In genomic region chr2:113469096-113469883, GRCm38 (mm10) we compare ENCODE assay signal across 8 mouse cellular contexts.
DNase-seq lines count a peak whose midpoint lies in the region; ATAC-seq lines count a peak whose summit lies in the region.

No protein-coding gene starts in this region.

- H3K9me3 ChIP-seq in forebrain, embryonic 11.5 days (ENCODE audit: control insufficient read depth, low read length): no peaks in the 10 kb centered on the region
- H3K9me3 ChIP-seq in forebrain, embryonic 10.5 days: no peaks in the 10 kb centered on the region
- H3K9me3 ChIP-seq in midbrain, embryonic 12.5 days: no peaks in the 10 kb centered on the region
- H3K9me3 ChIP-seq in midbrain, embryonic 13.5 days: no peaks in the 10 kb centered on the region
- H3K9me3 ChIP-seq in intestine, embryonic 16.5 days (ENCODE audit: control insufficient read depth, low read length): no peaks in the 10 kb centered on the region

- ATAC-seq in forebrain, embryonic 11.5 days (replicated peaks; ENCODE audit: low FRiP score): peak; percentile 71; the same call in 1 of the 2 replicates
- peak; percentile 69; the same call in 1 of the 2 replicates for ATAC-seq in midbrain, embryonic 12.5 days (ENCODE audit: low FRiP score, low read depth)
- ATAC-seq in midbrain, embryonic 13.5 days: no peak
- ATAC-seq in intestine, embryonic 16.5 days: peak; percentile 78

- H3K4me3 ChIP-seq in forebrain, embryonic 11.5 days (ENCODE audit: low read depth, low read length): no peak overlapping the region
- H3K4me3 ChIP-seq in forebrain, embryonic 10.5 days: no peak overlapping the region
- no peak overlapping the region for H3K4me3 ChIP-seq in midbrain, embryonic 12.5 days
- H3K4me3 ChIP-seq in midbrain, embryonic 13.5 days (replicated peaks): no peak overlapping the region
- H3K4me3 ChIP-seq in intestine, embryonic 16.5 days (ENCODE audit: low read length): no peak overlapping the region

- no peaks in the 10 kb centered on the region for H3K27me3 ChIP-seq in forebrain, embryonic 11.5 days (ENCODE audit: control insufficient read depth, insufficient read depth, low read length)
- H3K27me3 ChIP-seq in forebrain, embryonic 10.5 days (ENCODE audit: poor library complexity, severe bottlenecking): no peaks in the 10 kb centered on the region
- H3K27me3 ChIP-seq in midbrain, embryonic 12.5 days: no peaks in the 10 kb centered on the region
- no peaks in the 10 kb centered on the region for H3K27me3 ChIP-seq in midbrain, embryonic 13.5 days
- no peaks in the 10 kb centered on the region for H3K27me3 ChIP-seq in intestine, embryonic 16.5 days (replicated peaks; ENCODE audit: control insufficient read depth, insufficient read depth, low read length)

- H3K27ac ChIP-seq in forebrain, embryonic 11.5 days (ENCODE audit: low read depth, low read length): no peak overlapping the region
- H3K27ac ChIP-seq in forebrain, embryonic 10.5 days: no peak overlapping the region
- no peak overlapping the region for H3K27ac ChIP-seq in midbrain, embryonic 12.5 days (replicated peaks)
- no peak overlapping the region for H3K27ac ChIP-seq in midbrain, embryonic 13.5 days
- no peak overlapping the region for H3K27ac ChIP-seq in intestine, embryonic 16.5 days (ENCODE audit: low read length)

- no peak overlapping the region for H3K9ac ChIP-seq in forebrain, embryonic 11.5 days (ENCODE audit: low read length)
- no peak overlapping the region for H3K9ac ChIP-seq in midbrain, embryonic 12.5 days (replicated peaks)
- no peak overlapping the region for H3K9ac ChIP-seq in midbrain, embryonic 13.5 days (replicated peaks)
- no peak overlapping the region for H3K9ac ChIP-seq in intestine, embryonic 16.5 days (ENCODE audit: low read depth, low read length)

- H3K4me2 ChIP-seq in forebrain, embryonic 11.5 days (ENCODE audit: low read depth, low read length, severe bottlenecking): no peak overlapping the region
- no peak overlapping the region for H3K4me2 ChIP-seq in midbrain, embryonic 12.5 days (replicated peaks)
- no peak overlapping the region for H3K4me2 ChIP-seq in midbrain, embryonic 13.5 days (replicated peaks)
- no peak overlapping the region for H3K4me2 ChIP-seq in intestine, embryonic 16.5 days (ENCODE audit: low read depth, low read length)

- no peaks in the 10 kb centered on the region for H3K4me1 ChIP-seq in forebrain, embryonic 11.5 days (replicated peaks; ENCODE audit: control insufficient read depth, insufficient read depth, low read length)
- H3K4me1 ChIP-seq in forebrain, embryonic 10.5 days: no peaks in the 10 kb centered on the region
- H3K4me1 ChIP-seq in midbrain, embryonic 12.5 days: no peaks in the 10 kb centered on the region
- H3K4me1 ChIP-seq in midbrain, embryonic 13.5 days (replicated peaks): no peaks in the 10 kb centered on the region
- no peaks in the 10 kb centered on the region for H3K4me1 ChIP-seq in intestine, embryonic 16.5 days (ENCODE audit: control insufficient read depth, insufficient read depth, low read length)

- DNase-seq in forebrain, embryonic 11.5 days (ENCODE audit: low spot score): no peak
- no peak for DNase-seq in forebrain, embryonic 10.5 days (ENCODE audit: extremely low spot score, low spot score)
- peak; percentile 0 for DNase-seq in c-Kit-negative CD71-positive TER-119-positive erythroid progenitor cells, embryonic 14.5 days (ENCODE audit: low read depth, low spot score)
- peak; percentile 45 for DNase-seq in retina, postnatal 7 days (ENCODE audit: low read depth, low spot score)
- no peak for DNase-seq in T-cell, adult 2 months (ENCODE audit: low spot score)

- no peaks in the 10 kb centered on the region for H3K36me3 ChIP-seq in forebrain, embryonic 11.5 days (ENCODE audit: control insufficient read depth, insufficient read depth, low read length)
- no peaks in the 10 kb centered on the region for H3K36me3 ChIP-seq in forebrain, embryonic 10.5 days (replicated peaks)
- H3K36me3 ChIP-seq in midbrain, embryonic 12.5 days: no peaks in the 10 kb centered on the region
- H3K36me3 ChIP-seq in midbrain, embryonic 13.5 days: no peaks in the 10 kb centered on the region
- H3K36me3 ChIP-seq in intestine, embryonic 16.5 days (ENCODE audit: control insufficient read depth, insufficient read depth, low read length): no peaks in the 10 kb centered on the region

- 38% methylated on average over 3 of the region's 3 CpGs for WGBS in forebrain, embryonic 11.5 days
- WGBS in forebrain, embryonic 10.5 days: 45% methylated on average over 3 of the region's 3 CpGs
- WGBS in midbrain, embryonic 12.5 days: 32% methylated on average over 3 of the region's 3 CpGs
- WGBS in midbrain, embryonic 13.5 days: 40% methylated on average over 3 of the region's 3 CpGs
- 43% methylated on average over 3 of the region's 3 CpGs for WGBS in intestine, embryonic 16.5 days

Comparison
In these comparisons a context has a peak if more than half of its experiments do, and no peak if none do; other contexts are left out.
1. DNase-seq: peak in c-Kit-negative CD71-positive TER-119-positive erythroid progenitor cells, embryonic 14.5 days (single experiment) and retina, postnatal 7 days (single experiment); none in forebrain, embryonic 11.5 days (single experiment), forebrain, embryonic 10.5 days (single experiment) and T-cell, adult 2 months (single experiment).